Mouse (Mus musculus): Measurements from ENCODE around the gene Fmo6. TPM values are rescaled to one million over a fixed set of nuclear protein-coding genes. Genes with fewer than 3 reads are reported as not detected.

Gene Fmo6
- total RNA-seq, 2 experiments from 2014 or later: not detected

GRCm38 (mm10) chr1:162934374-162935012 lies 2.8 kb downstream of the Fmo6 start:
- no peak for TF ChIP-seq CTCF (conservative IDR thresholded peaks at IDR 0.05)
- Histone ChIP-seq H3K27ac (no peak overlapping the region), H3K4me3 (no peak overlapping the region)
- DNase-seq (ENCODE audit: low spot score in 2 of 2): no peak

GRCm38 (mm10) chr1:162932386-162932785 lies 4.9 kb downstream of the Fmo6 start:
- no peak for DNase-seq (ENCODE audit: low spot score in 2 of 2)
- H3K4me3 ChIP-seq: no peak overlapping the region
- TF ChIP-seq CTCF (conservative IDR thresholded peaks at IDR 0.05): no peak

GRCm38 (mm10) chr1:162931880-162932279 lies 5.4 kb downstream of the Fmo6 start:
- Histone ChIP-seq H3K27ac (peak overlapping the region; percentile 43; the same call in 1 of the 2 replicates), H3K4me3 (no peak overlapping the region)
- TF ChIP-seq CTCF (conservative IDR thresholded peaks at IDR 0.05): no peak
- DNase-seq (ENCODE audit: low spot score in 2 of 2): no peak

More at GRCm38 (mm10) chr1:162932386-162932785, 4.9 kb downstream of the Fmo6 start:
- no peak overlapping the region for H3K27ac ChIP-seq

GRCm38 (mm10) chr1:162931310-162931875 lies 5.9 kb downstream of the Fmo6 start:
- TF ChIP-seq CTCF (conservative IDR thresholded peaks at IDR 0.05): no peak
- Histone ChIP-seq H3K4me3 (no peak overlapping the region), H3K27ac (peak overlapping the region; percentile 43; the same call in 1 of the 2 replicates)
- DNase-seq (ENCODE audit: low spot score in 2 of 2): no peak

GRCm38 (mm10) chr1:162930631-162931030 lies 6.7 kb downstream of the Fmo6 start:
- TF ChIP-seq CTCF (conservative IDR thresholded peaks at IDR 0.05): no peak
- H3K4me3 ChIP-seq: no peak overlapping the region
- DNase-seq (ENCODE audit: low spot score in 2 of 2): no peak
- no peak overlapping the region for H3K27ac ChIP-seq

GRCm38 (mm10) chr1:162929146-162929545 lies 8.2 kb downstream of the Fmo6 start:
- DNase-seq (ENCODE audit: low spot score in 2 of 2): no peak
- no peak overlapping the region for H3K4me3 ChIP-seq
- TF ChIP-seq CTCF (conservative IDR thresholded peaks at IDR 0.05): no peak

GRCm38 (mm10) chr1:162925121-162925520 lies 12.2 kb downstream of the Fmo6 start:
- TF ChIP-seq CTCF (conservative IDR thresholded peaks at IDR 0.05): no peak
- H3K27ac ChIP-seq: no peak overlapping the region
- DNase-seq (ENCODE audit: low spot score in 2 of 2): no peak
- H3K4me3 ChIP-seq: no peak overlapping the region

More at GRCm38 (mm10) chr1:162929146-162929545, 8.2 kb downstream of the Fmo6 start:
- no peak overlapping the region for H3K27ac ChIP-seq

- no peak overlapping the region for H3K4me3 ChIP-seq
- H3K27ac ChIP-seq: no peak overlapping the region
- no peak for TF ChIP-seq CTCF (conservative IDR thresholded peaks at IDR 0.05)
- DNase-seq (ENCODE audit: low spot score in 2 of 2): no peak
These were observed 20.7 kb downstream of the Fmo6 start for GRCm38 (mm10) chr1:162916661-162917060.

GRCm38 (mm10) chr1:162914932-162915556 lies 22.3 kb downstream of the Fmo6 start:
- TF ChIP-seq CTCF (conservative IDR thresholded peaks at IDR 0.05): no peak
- no peak overlapping the region for H3K27ac ChIP-seq
- DNase-seq (ENCODE audit: low spot score in 2 of 2): no peak

GRCm38 (mm10) chr1:162912085-162912484 lies 25.2 kb downstream of the Fmo6 start:
- H3K4me3 ChIP-seq: no peak overlapping the region
- no peak overlapping the region for H3K27ac ChIP-seq
- no peak for TF ChIP-seq CTCF (conservative IDR thresholded peaks at IDR 0.05)
- DNase-seq (ENCODE audit: low spot score in 2 of 2): no peak

More at GRCm38 (mm10) chr1:162914932-162915556, 22.3 kb downstream of the Fmo6 start:
- no peak overlapping the region for H3K4me3 ChIP-seq

- no peak overlapping the region for H3K4me3 ChIP-seq
- no peak overlapping the region for H3K27ac ChIP-seq
- DNase-seq (ENCODE audit: low spot score in 2 of 2): no peak
- TF ChIP-seq CTCF (conservative IDR thresholded peaks at IDR 0.05): no peak
These were observed 35.4 kb downstream of the Fmo6 start for GRCm38 (mm10) chr1:162901879-162902278.

- no peak for DNase-seq (ENCODE audit: low spot score in 2 of 2)
- peak within 1 kb of the TSS; percentile 20; the same call in 1 of the 2 replicates for H3K27ac ChIP-seq
- TF ChIP-seq CTCF (conservative IDR thresholded peaks at IDR 0.05): no peak
- H3K4me3 ChIP-seq: peak within 1 kb of the TSS; percentile 11; the same call in 1 of the 2 replicates
These were observed 39.2 kb downstream of the Fmo6 start, which contains the start of gene Fmo2 for GRCm38 (mm10) chr1:162897838-162898811. Fmo2 (minus strand) TSS chr1:162898726.

Data from layer of hippocampus, adult 2 months (tissue).